Mouse (Mus musculus) neural tube, embryonic 13.5 days (tissue): ENCODE data around the gene Grb7. TPM values are rescaled to one million over a fixed set of nuclear protein-coding genes. Genes with fewer than 3 reads are reported as not detected.
A peak's percentile ranks its signal among the peaks of the same experiment; 100 is the strongest.

Experiments used
- ATAC-seq: fragments of 200-750 bp; cut with Nextera tagmentation; 2 replicates; pipeline ENCODE4 v1.8.0; 2017; ENCODE audit warnings: low read depth, mild to moderate bottlenecking, moderate TSS enrichment, moderate library complexity
- H3K27ac ChIP-seq: fragments of 300-500 bp; sonication (generic); replicated peaks from 2 replicates; pipeline ENCODE4 v1.5.1; 2015; ENCODE audit warnings: moderate library complexity, mild to moderate bottlenecking, inconsistent platforms
- H3K27me3 ChIP-seq: fragments of 300-500 bp; sonication (generic); 2 replicates; pipeline ENCODE4 v1.6.1; 2015; ENCODE audit warnings: mild to moderate bottlenecking, inconsistent platforms
- H3K36me3 ChIP-seq: fragments of 300-500 bp; sonication (generic); 2 replicates; pipeline ENCODE4 v1.6.1; 2015; ENCODE audit warnings: mild to moderate bottlenecking, inconsistent platforms
- H3K4me1 ChIP-seq: fragments of 300-500 bp; sonication (generic); replicated peaks from 2 replicates; pipeline ENCODE4 v1.6.1; 2015; ENCODE audit warnings: inconsistent platforms
- H3K4me2 ChIP-seq: fragments of 300-500 bp; sonication (generic); 2 replicates; pipeline ENCODE4 v1.6.1; 2015; ENCODE audit warnings: inconsistent platforms, mild to moderate bottlenecking, moderate library complexity
- H3K4me3 ChIP-seq: fragments of 300-500 bp; sonication (generic); 2 replicates; pipeline ENCODE4 v1.5.1; 2015; ENCODE audit warnings: mild to moderate bottlenecking, inconsistent platforms
- H3K9ac ChIP-seq: fragments of 300-500 bp; sonication (generic); 2 replicates; pipeline ENCODE4 v1.6.1; 2015; ENCODE audit warnings: moderate library complexity, mild to moderate bottlenecking, inconsistent platforms
- H3K9me3 ChIP-seq: fragments of 300-500 bp; sonication (generic); 2 replicates; pipeline ENCODE4 v1.6.1; 2016; ENCODE audit warnings: inconsistent platforms
- WGBS: fragments of 180-500 bp; shearing (Covaris S2); methylation state at CpG from one replicate; pipeline ENCODE4 v1.1.7; 2015; 5-methylcytosine and 5-hydroxymethylcytosine counted together
- polyA plus RNA-seq: library from polyadenylated mRNA; unstranded; fragments of >200 nt; fragmentation: Nextera tagmentation; extraction: Ambion mirVana; gene quantifications from 2 replicates; pipeline ENCODE4 v1.2.1, GENCODE M21; 2015

Gene Grb7
- polyA plus RNA-seq, 1 experiment from 2014 or later = 0.47 TPM

GRCm38 (mm10) chr11:98475630-98476433 is 29.6 kb downstream of the Grb7 start:
- no peak for ATAC-seq
- no peak overlapping the region for H3K4me2 ChIP-seq
- H3K4me3 ChIP-seq = no peak overlapping the region
- no peaks in the 10 kb centered on the region for H3K9me3 ChIP-seq
- WGBS = 89% methylated on average over 9 of the region's 9 CpGs
- H3K27ac ChIP-seq = no peak overlapping the region
- H3K27me3 ChIP-seq = no peaks in the 10 kb centered on the region; the same call in 1 of the 2 replicates
- H3K36me3 ChIP-seq = no peaks in the 10 kb centered on the region
- H3K9ac ChIP-seq = no peak overlapping the region
- no peaks in the 10 kb centered on the region for H3K4me1 ChIP-seq

GRCm38 (mm10) chr11:98476434-98476807 is 30.2 kb downstream of the Grb7 start:
- H3K9me3 ChIP-seq = no peaks in the 10 kb centered on the region
- H3K4me3 ChIP-seq = no peak overlapping the region
- H3K27ac ChIP-seq = no peak overlapping the region
- 90% methylated on average over 4 of the region's 4 CpGs for WGBS
- H3K4me1 ChIP-seq = no peaks in the 10 kb centered on the region
- no peaks in the 10 kb centered on the region; the same call in 1 of the 2 replicates for H3K27me3 ChIP-seq
- ATAC-seq = no peak
- no peak overlapping the region for H3K9ac ChIP-seq
- H3K4me2 ChIP-seq = no peak overlapping the region
- H3K36me3 ChIP-seq = no peaks in the 10 kb centered on the region

- H3K9me3 ChIP-seq = no peaks in the 10 kb centered on the region
- no peak overlapping the region for H3K27ac ChIP-seq
- no peaks in the 10 kb centered on the region; the same call in 1 of the 2 replicates for H3K27me3 ChIP-seq
- H3K4me1 ChIP-seq = no peaks in the 10 kb centered on the region
- no peak overlapping the region for H3K4me3 ChIP-seq
- H3K9ac ChIP-seq = no peak overlapping the region
- H3K36me3 ChIP-seq = no peaks in the 10 kb centered on the region
- ATAC-seq = no peak
- 74% methylated on average over 14 of the region's 14 CpGs for WGBS
- H3K4me2 ChIP-seq = no peak overlapping the region
Measured at GRCm38 (mm10) chr11:98477011-98477701, 31.0 kb downstream of the Grb7 start.

- WGBS = 87% methylated on average over 13 of the region's 13 CpGs
- Histone ChIP-seq H3K9me3 (no peaks in the 10 kb centered on the region), H3K9ac (no peak overlapping the region), H3K4me2 (no peak overlapping the region), H3K4me3 (no peak overlapping the region), H3K4me1 (no peaks in the 10 kb centered on the region), H3K36me3 (no peaks in the 10 kb centered on the region), H3K27ac (no peak overlapping the region), H3K27me3 (no peaks in the 10 kb centered on the region; the same call in 1 of the 2 replicates)
- ATAC-seq = no peak
Measured at GRCm38 (mm10) chr11:98479026-98479939, 33.1 kb downstream of the Grb7 start.

GRCm38 (mm10) chr11:98479940-98480497 is 33.8 kb downstream of the Grb7 start:
- Histone ChIP-seq H3K9me3 (no peaks in the 10 kb centered on the region), H3K9ac (no peak overlapping the region), H3K27me3 (no peaks in the 10 kb centered on the region; the same call in 1 of the 2 replicates), H3K27ac (no peak overlapping the region), H3K4me3 (no peak overlapping the region), H3K4me1 (no peaks in the 10 kb centered on the region), H3K4me2 (no peak overlapping the region), H3K36me3 (no peaks in the 10 kb centered on the region)
- WGBS = 93% methylated on average over 12 of the region's 12 CpGs
- ATAC-seq = no peak

- H3K4me1 ChIP-seq = no peaks in the 10 kb centered on the region
- 67% methylated on average over 6 of the region's 6 CpGs for WGBS
- no peak overlapping the region for H3K4me3 ChIP-seq
- no peaks in the 10 kb centered on the region for H3K9me3 ChIP-seq
- H3K27me3 ChIP-seq = no peaks in the 10 kb centered on the region; the same call in none of the 2 replicates
- H3K27ac ChIP-seq = no peak overlapping the region
- ATAC-seq = no peak
- H3K36me3 ChIP-seq = no peaks in the 10 kb centered on the region
- no peak overlapping the region for H3K4me2 ChIP-seq
- no peak overlapping the region for H3K9ac ChIP-seq
Measured at GRCm38 (mm10) chr11:98481231-98481630, 35.0 kb downstream of the Grb7 start.

- no peak overlapping the region for H3K27ac ChIP-seq
- no peaks in the 10 kb centered on the region for H3K36me3 ChIP-seq
- H3K27me3 ChIP-seq = no peaks in the 10 kb centered on the region; the same call in none of the 2 replicates
- no peaks in the 10 kb centered on the region for H3K9me3 ChIP-seq
- H3K4me3 ChIP-seq = no peak overlapping the region
- H3K9ac ChIP-seq = no peak overlapping the region
- no peaks in the 10 kb centered on the region for H3K4me1 ChIP-seq
- WGBS = 87% methylated on average over 10 of the region's 10 CpGs
- H3K4me2 ChIP-seq = no peak overlapping the region
- ATAC-seq = no peak
Measured at GRCm38 (mm10) chr11:98482067-98482466, 35.9 kb downstream of the Grb7 start.

GRCm38 (mm10) chr11:98485749-98486148 is 39.6 kb downstream of the Grb7 start:
- H3K27ac ChIP-seq = no peak overlapping the region
- ATAC-seq = no peak
- 82% methylated on average over 2 of the region's 2 CpGs for WGBS
- H3K9ac ChIP-seq = no peak overlapping the region
- H3K27me3 ChIP-seq = no peaks in the 10 kb centered on the region; the same call in none of the 2 replicates
- H3K36me3 ChIP-seq = no peaks in the 10 kb centered on the region
- no peak overlapping the region for H3K4me2 ChIP-seq
- H3K9me3 ChIP-seq = no peaks in the 10 kb centered on the region
- H3K4me1 ChIP-seq = peaks cover 14% of the 10 kb centered on the region; the same call in 1 of the 2 replicates
- no peak overlapping the region for H3K4me3 ChIP-seq

GRCm38 (mm10) chr11:98487526-98488040 is 41.4 kb downstream of the Grb7 start:
- peaks cover 14% of the 10 kb centered on the region; the same call in 1 of the 2 replicates for H3K4me1 ChIP-seq
- WGBS = 73% methylated on average over 5 of the region's 5 CpGs
- no peak for ATAC-seq
- peaks cover 4% of the 10 kb centered on the region; the same call in 1 of the 2 replicates for H3K27me3 ChIP-seq
- no peak overlapping the region for H3K4me3 ChIP-seq
- H3K9ac ChIP-seq = no peak overlapping the region
- no peaks in the 10 kb centered on the region for H3K36me3 ChIP-seq
- peak overlapping the region; percentile 80 for H3K27ac ChIP-seq
- no peak overlapping the region for H3K4me2 ChIP-seq
- H3K9me3 ChIP-seq = no peaks in the 10 kb centered on the region

- Histone ChIP-seq H3K27me3 (peaks cover 11% of the 10 kb centered on the region), H3K9me3 (no peaks in the 10 kb centered on the region), H3K9ac (no peak overlapping the region), H3K4me1 (peaks cover 17% of the 10 kb centered on the region; the same call in 1 of the 2 replicates), H3K27ac (peak overlapping the region; percentile 80), H3K4me2 (no peak overlapping the region), H3K36me3 (no peaks in the 10 kb centered on the region), H3K4me3 (no peak overlapping the region)
- WGBS = 53% methylated on average over 20 of the region's 20 CpGs
- peak; percentile 74; the same call in 1 of the 2 replicates for ATAC-seq
Measured at GRCm38 (mm10) chr11:98488540-98489234, 42.5 kb downstream of the Grb7 start.

- Histone ChIP-seq H3K4me1 (peaks cover 19% of the 10 kb centered on the region; the same call in 1 of the 2 replicates), H3K27ac (no peak overlapping the region), H3K9me3 (no peaks in the 10 kb centered on the region), H3K9ac (no peak overlapping the region), H3K36me3 (no peaks in the 10 kb centered on the region), H3K4me3 (no peak overlapping the region), H3K4me2 (no peak overlapping the region), H3K27me3 (peaks cover 19% of the 10 kb centered on the region)
- ATAC-seq = no peak
- 87% methylated on average over 6 of the region's 7 CpGs for WGBS
Measured at GRCm38 (mm10) chr11:98491571-98491970, 45.4 kb downstream of the Grb7 start.
